Mouse (Mus musculus) MEL-GATA-1-ER (cell line): ENCODE data around the gene Fyb.
A peak's percentile ranks its signal among the peaks of the same experiment; 100 is the strongest.
"Not testable (repeated sequence)": the region's sequence is repeated elsewhere in the genome, so short reads cannot be mapped to it uniquely, and the experiment has no call there.

Experiments
- DNase-seq: peaks from one replicate; pipeline ENCODE4 v3.0.0-alpha.2; 2012; ENCODE audit warnings: low read depth; ENCODE audit errors: extremely low read depth

Gene Fyb

DNA sequence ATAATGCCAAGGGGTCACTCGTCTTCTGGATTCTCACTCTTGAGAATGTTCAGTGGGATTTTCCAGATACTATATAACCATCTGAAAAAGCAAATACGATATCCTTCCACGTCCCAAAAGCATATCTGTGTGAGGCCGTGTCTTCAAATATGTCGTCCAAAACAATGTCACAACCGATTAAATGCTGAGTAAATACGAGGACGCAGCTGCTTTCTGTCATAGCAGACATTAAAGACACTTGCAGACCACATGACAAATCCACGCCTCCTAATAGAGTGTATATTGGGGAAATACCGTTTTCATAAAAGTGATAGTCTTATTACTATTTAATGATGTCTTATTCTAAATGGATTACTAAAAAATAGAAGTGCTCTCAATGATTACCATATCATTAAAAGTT, 38.0 kb downstream of the Fyb start:
- no peak for DNase-seq

- DNase-seq, result no peak
These were observed 39.5 kb downstream of the Fyb start for GRCm38 (mm10) chr15:6562161-6562560.

GRCm38 (mm10) chr15:6562629-6563028, 40.0 kb downstream of the Fyb start:
- DNase-seq, result no peak

DNA sequence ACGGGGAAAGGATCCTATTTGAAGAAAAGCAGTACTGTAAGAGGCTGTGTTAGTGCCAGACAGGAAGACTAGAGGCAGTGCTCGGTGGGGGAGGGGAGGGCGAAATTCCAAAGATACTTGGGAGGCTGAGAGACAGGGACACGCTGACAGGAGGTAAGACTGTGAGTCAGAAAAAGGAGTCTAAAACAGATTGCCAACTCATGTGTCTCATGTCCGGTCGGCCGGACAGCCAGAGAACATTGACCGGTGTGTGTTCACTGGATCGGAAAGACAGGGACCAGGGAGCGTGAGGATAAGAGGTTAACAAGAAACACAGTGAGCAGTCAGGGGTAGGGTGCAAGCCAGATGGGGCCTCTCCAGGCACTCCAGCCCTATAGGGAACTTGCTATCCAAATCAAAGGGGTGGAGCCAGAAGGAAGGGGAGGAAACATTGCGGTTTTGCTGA, 42.3 kb downstream of the Fyb start:
- no peak for DNase-seq

- no peak for DNase-seq
These were observed 43.2 kb downstream of the Fyb start for GRCm38 (mm10) chr15:6565873-6566272.

GRCm38 (mm10) chr15:6567993-6568392, 45.3 kb downstream of the Fyb start:
- DNase-seq, result no peak

- DNase-seq, result no peak
These were observed 46.0 kb downstream of the Fyb start for GRCm38 (mm10) chr15:6568605-6569004.

- DNase-seq, result no peak
These were observed 46.4 kb downstream of the Fyb start for GRCm38 (mm10) chr15:6569074-6569473.

- no peak for DNase-seq
These were observed 47.7 kb downstream of the Fyb start for GRCm38 (mm10) chr15:6570164-6570861.

- no peak for DNase-seq
These were observed 48.2 kb downstream of the Fyb start for GRCm38 (mm10) chr15:6570876-6571275.

- DNase-seq, result no peak
These were observed 51.8 kb downstream of the Fyb start for GRCm38 (mm10) chr15:6574283-6574960.

DNA sequence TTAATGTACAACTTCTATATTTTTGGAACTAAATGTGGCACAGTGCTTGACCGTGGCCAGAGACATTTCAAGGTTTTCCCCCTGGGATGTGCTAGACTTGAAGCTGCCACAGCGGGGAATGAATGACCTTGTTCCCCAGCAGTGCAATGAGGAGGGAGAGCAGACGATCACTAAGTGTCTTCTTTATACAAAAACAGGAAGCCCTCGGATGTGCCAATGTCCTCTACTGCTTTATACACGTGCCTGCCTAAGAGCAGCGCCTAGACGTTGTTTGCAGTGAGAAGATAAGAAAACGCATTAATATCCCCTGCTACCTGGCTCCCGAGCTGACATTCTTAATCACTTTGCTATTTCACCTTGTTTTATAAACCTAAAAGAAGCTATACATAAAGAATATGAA, 55.3 kb downstream of the Fyb start:
- peak; percentile 73 for DNase-seq

GRCm38 (mm10) chr15:6578654-6579053, 56.0 kb downstream of the Fyb start:
- no peak for DNase-seq

DNA sequence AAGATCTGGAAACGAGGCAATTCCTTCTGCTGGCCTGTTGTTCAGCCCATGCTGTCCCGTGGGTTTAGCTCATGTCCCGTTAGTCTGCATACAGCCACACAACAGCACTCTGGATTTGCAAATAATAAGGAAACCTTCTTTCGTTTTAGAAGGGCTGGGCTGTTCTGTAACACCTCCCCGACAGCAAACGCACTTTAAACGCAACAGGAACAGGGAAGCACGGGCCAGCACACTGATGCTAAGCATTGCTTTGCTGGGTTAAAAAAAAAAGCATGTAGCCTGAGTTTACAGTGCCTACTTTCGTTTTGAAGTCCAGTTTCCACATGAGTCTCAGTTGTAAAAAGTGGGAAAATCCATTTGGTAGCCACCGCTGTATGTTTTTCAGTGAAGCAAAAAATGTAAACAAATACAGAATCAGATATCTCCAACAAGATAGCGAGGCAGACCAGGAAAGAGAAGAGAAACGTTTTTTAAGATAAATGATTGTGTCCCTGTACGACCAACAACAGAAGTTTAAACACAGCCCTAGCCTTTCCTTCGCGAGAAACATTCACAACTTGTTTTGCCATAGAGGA, 56.6 kb downstream of the Fyb start:
- peak; percentile 49 for DNase-seq

- no peak for DNase-seq
These were observed 57.2 kb downstream of the Fyb start for GRCm38 (mm10) chr15:6579769-6580261.

DNA sequence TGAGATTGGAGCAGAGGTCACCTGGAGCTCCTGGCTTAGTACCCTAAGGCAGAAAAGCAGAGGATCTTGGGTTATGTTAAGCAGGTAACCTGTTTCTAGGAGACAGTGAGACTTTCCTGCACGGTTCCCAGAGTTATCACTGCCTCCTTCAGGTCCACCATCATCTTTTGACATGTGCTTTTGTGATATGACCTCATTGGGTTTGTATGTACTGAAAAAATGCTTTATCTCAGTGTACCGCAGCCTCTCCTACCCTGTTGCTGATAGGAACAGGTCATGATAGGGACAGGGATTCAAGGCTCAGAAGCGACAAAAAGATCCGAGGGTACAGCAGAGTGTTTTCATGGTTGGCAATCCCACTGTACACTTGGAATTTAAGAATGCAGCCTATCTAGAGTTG, 62.0 kb downstream of the Fyb start:
- DNase-seq, result no peak

- DNase-seq, result not testable (repeated sequence)
These were observed 63.7 kb downstream of the Fyb start for GRCm38 (mm10) chr15:6586351-6586750.

- no peak for DNase-seq
These were observed 64.9 kb downstream of the Fyb start for GRCm38 (mm10) chr15:6587526-6587925.

DNA sequence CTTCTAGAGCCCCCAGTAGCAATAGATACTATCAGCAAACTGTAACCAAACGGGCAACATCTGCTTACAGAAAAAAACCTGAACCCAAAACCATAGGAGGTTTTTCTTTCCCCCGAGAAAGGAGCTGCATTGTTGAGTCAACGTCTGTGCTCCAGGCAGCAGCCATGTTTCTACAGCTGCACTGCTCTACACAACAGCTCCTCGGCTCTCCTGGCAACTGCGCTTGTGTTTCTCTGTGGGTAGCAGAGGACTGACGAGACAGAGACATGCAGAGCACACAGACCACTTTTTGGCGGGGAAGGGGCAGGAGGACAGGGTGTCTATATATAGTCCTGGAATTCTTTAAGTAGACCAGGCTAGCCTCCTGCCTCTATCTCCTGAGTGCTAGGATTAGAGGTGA, 65.5 kb downstream of the Fyb start:
- DNase-seq, result no peak

- DNase-seq, result no peak
These were observed 68.3 kb downstream of the Fyb start for GRCm38 (mm10) chr15:6590846-6591451.

GRCm38 (mm10) chr15:6591527-6591926, 68.9 kb downstream of the Fyb start:
- DNase-seq, result no peak
